ENCODE assay signal across 1 mouse cellular context in the genomic region with DNA sequence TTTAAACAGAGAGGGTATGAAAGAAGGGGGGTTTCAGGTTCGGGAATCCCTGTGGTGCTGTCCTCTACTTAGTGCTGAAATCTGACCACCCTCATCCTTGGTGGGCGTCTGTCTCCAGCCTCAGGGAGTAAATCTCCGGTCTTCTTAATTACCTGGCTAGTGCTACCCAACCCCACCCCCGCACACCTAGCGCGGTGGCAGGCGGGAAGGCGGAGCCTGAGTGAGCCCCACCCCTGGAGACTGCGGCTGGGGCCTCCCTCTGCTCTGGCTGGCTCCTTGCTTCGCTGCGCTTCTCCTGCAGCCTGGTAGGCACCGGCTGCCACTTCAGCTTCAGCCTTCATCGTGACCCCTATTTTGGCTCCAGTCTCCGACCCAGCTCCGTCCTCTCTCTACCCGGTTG.
TF ChIP-seq lines count a peak whose summit lies in the region.

No protein-coding gene starts in this region.

TF ChIP-seq in CH12.LX, 34 proteins besides CTCF, POLR2A, EP300 and RAD21 (continued from another document):
- no peak for TF ChIP-seq ZC3H11A (IDR thresholded peaks at IDR 0.05; ENCODE audit: low read depth, low read length)
